Mouse (Mus musculus): ENCODE measurements around the gene Rbm8a. TPM values are rescaled to one million over a fixed set of nuclear protein-coding genes. Genes with fewer than 3 reads are reported as not detected.

Rbm8a gene
- total and polyA plus RNA-seq, 2 experiments from 2014 or later: 38.5 to 110 TPM

- Histone ChIP-seq H3K27me3 (ENCODE audit: insufficient read depth, low read length) (no peaks in the 10 kb centered on the region), H3K9ac (no peak overlapping the region), H3K9me3 (ENCODE audit: low read length) (no peaks in the 10 kb centered on the region), H3K4me1 (ENCODE audit: insufficient read depth) (peaks cover 23% of the 10 kb centered on the region), H3K36me3 (ENCODE audit: insufficient read depth) (peaks cover 17% of the 10 kb centered on the region; the same call in 1 of the 2 replicates), H3K27ac (ENCODE audit: low read depth, low read length) (no peak overlapping the region), H3K4me2 (ENCODE audit: low read depth) (no peak overlapping the region), H3K4me3 (ENCODE audit: low read depth, low read length) (no peak overlapping the region)
- WGBS: 66% methylated on average over 1 of the region's 1 CpGs
- no peak for DNase-seq
- TF ChIP-seq CTCF (IDR thresholded peaks at IDR 0.05; ENCODE audit: low read depth): no peak
- no peak for ATAC-seq
Measured at GRCm38 (mm10) chr3:96634015-96634414, 4.3 kb downstream of the Rbm8a start.

- Histone ChIP-seq H3K4me1 (ENCODE audit: insufficient read depth) (peaks cover 19% of the 10 kb centered on the region), H3K27me3 (ENCODE audit: insufficient read depth, low read length) (no peaks in the 10 kb centered on the region), H3K9ac (peak within 1 kb of the TSS; percentile 93), H3K9me3 (ENCODE audit: low read length) (no peaks in the 10 kb centered on the region), H3K4me3 (ENCODE audit: low read depth, low read length) (peak within 1 kb of the TSS; percentile 82), H3K36me3 (ENCODE audit: insufficient read depth) (peaks cover 26% of the 10 kb centered on the region; the same call in 1 of the 2 replicates), H3K4me2 (ENCODE audit: low read depth) (peak within 1 kb of the TSS; percentile 83), H3K27ac (ENCODE audit: low read depth, low read length) (peak within 1 kb of the TSS; percentile 90)
- DNase-seq (peak; percentile 86), ATAC-seq (peak; percentile 94)
- 2% methylated on average over 60 of the region's 60 CpGs for WGBS
- peak; percentile 65 for TF ChIP-seq CTCF (IDR thresholded peaks at IDR 0.05; ENCODE audit: low read depth)
Measured at GRCm38 (mm10) chr3:96634928-96635879, 5.5 kb downstream of the Rbm8a start, which contains the start of the genes Pex11b and Gm42957. Gene Pex11b, plus strand, starts transcription at chr3:96635376. Gene Gm42957, plus strand, starts transcription at chr3:96635474.

- WGBS: 11% methylated on average over 15 of the region's 15 CpGs
- DNase-seq (no peak), ATAC-seq (0 out of 2 replicates have a peak, but pooled peaks have one; percentile 1)
- no peaks in the 10 kb centered on the region for H3K9me3 ChIP-seq (ENCODE audit: low read length)
- H3K4me1 ChIP-seq (ENCODE audit: insufficient read depth): peaks cover 15% of the 10 kb centered on the region
- no peak for TF ChIP-seq CTCF (IDR thresholded peaks at IDR 0.05; ENCODE audit: low read depth)
- peak overlapping the region; percentile 93 for H3K9ac ChIP-seq
- H3K36me3 ChIP-seq (ENCODE audit: insufficient read depth): peaks cover 27% of the 10 kb centered on the region; the same call in 1 of the 2 replicates
- H3K27me3 ChIP-seq (ENCODE audit: insufficient read depth, low read length): no peaks in the 10 kb centered on the region
- peak overlapping the region; percentile 82 for H3K4me3 ChIP-seq (ENCODE audit: low read depth, low read length)
- peak overlapping the region; percentile 83 for H3K4me2 ChIP-seq (ENCODE audit: low read depth)
- H3K27ac ChIP-seq (ENCODE audit: low read depth, low read length): peak overlapping the region; percentile 90
Measured at GRCm38 (mm10) chr3:96635906-96636305, 6.2 kb downstream of the Rbm8a start.

- H3K27me3 ChIP-seq (ENCODE audit: insufficient read depth, low read length): no peaks in the 10 kb centered on the region
- ATAC-seq (no peak), DNase-seq (no peak)
- no peak for TF ChIP-seq CTCF (IDR thresholded peaks at IDR 0.05; ENCODE audit: low read depth)
- H3K27ac ChIP-seq (ENCODE audit: low read depth, low read length): no peak overlapping the region
- H3K9ac ChIP-seq: 0 out of 2 replicates have a peak overlapping the region, but pooled peaks have one; percentile 93
- H3K4me1 ChIP-seq (ENCODE audit: insufficient read depth): peaks cover 11% of the 10 kb centered on the region
- peak overlapping the region; percentile 82; the same call in 1 of the 2 replicates for H3K4me3 ChIP-seq (ENCODE audit: low read depth, low read length)
- 72% methylated on average over 11 of the region's 11 CpGs for WGBS
- H3K9me3 ChIP-seq (ENCODE audit: low read length): no peaks in the 10 kb centered on the region
- peaks cover 26% of the 10 kb centered on the region for H3K36me3 ChIP-seq (ENCODE audit: insufficient read depth)
- peak overlapping the region; percentile 83 for H3K4me2 ChIP-seq (ENCODE audit: low read depth)
Measured at GRCm38 (mm10) chr3:96636448-96636847, 6.7 kb downstream of the Rbm8a start.

- WGBS: 78% methylated on average over 1 of the region's 1 CpGs
- Histone ChIP-seq H3K9me3 (ENCODE audit: low read length) (no peaks in the 10 kb centered on the region), H3K27ac (ENCODE audit: low read depth, low read length) (no peak overlapping the region), H3K9ac (no peak overlapping the region), H3K4me1 (ENCODE audit: insufficient read depth) (peaks cover 11% of the 10 kb centered on the region), H3K4me2 (ENCODE audit: low read depth) (no peak overlapping the region), H3K27me3 (ENCODE audit: insufficient read depth, low read length) (no peaks in the 10 kb centered on the region), H3K4me3 (ENCODE audit: low read depth, low read length) (no peak overlapping the region), H3K36me3 (ENCODE audit: insufficient read depth) (peaks cover 34% of the 10 kb centered on the region)
- ATAC-seq (no peak), DNase-seq (peak; percentile 53)
- TF ChIP-seq CTCF (IDR thresholded peaks at IDR 0.05; ENCODE audit: low read depth): peak; percentile 62
Measured at GRCm38 (mm10) chr3:96639219-96639618, 9.5 kb downstream of the Rbm8a start.

GRCm38 (mm10) chr3:96645018-96645649, 15.4 kb downstream of the Rbm8a start, which contains the start of gene Itga10:
Gene Itga10, plus strand, starts transcription at chr3:96645584.
- Histone ChIP-seq H3K4me1 (ENCODE audit: insufficient read depth) (no peaks in the 10 kb centered on the region), H3K4me2 (ENCODE audit: low read depth) (no peak within 1 kb of the TSS), H3K36me3 (ENCODE audit: insufficient read depth) (peaks cover 31% of the 10 kb centered on the region), H3K27ac (ENCODE audit: low read depth, low read length) (no peak within 1 kb of the TSS), H3K4me3 (ENCODE audit: low read depth, low read length) (no peak within 1 kb of the TSS), H3K27me3 (ENCODE audit: insufficient read depth, low read length) (no peaks in the 10 kb centered on the region), H3K9me3 (ENCODE audit: low read length) (no peaks in the 10 kb centered on the region), H3K9ac (no peak within 1 kb of the TSS)
- WGBS: 62% methylated on average over 7 of the region's 7 CpGs
- DNase-seq (peak; percentile 18), ATAC-seq (peak; percentile 36; the same call in 1 of the 2 replicates)
- TF ChIP-seq CTCF (IDR thresholded peaks at IDR 0.05; ENCODE audit: low read depth): peak; percentile 60

Measured in forebrain, postnatal 0 days (tissue).